Mouse (Mus musculus): ENCODE data around the gene Fam20a. TPM values are rescaled to one million over a fixed set of nuclear protein-coding genes. Genes with fewer than 3 reads are reported as not detected.

The Fam20a gene
- polyA plus RNA-seq, 1 experiment from 2014 or later, result 3.3 TPM

DNA sequence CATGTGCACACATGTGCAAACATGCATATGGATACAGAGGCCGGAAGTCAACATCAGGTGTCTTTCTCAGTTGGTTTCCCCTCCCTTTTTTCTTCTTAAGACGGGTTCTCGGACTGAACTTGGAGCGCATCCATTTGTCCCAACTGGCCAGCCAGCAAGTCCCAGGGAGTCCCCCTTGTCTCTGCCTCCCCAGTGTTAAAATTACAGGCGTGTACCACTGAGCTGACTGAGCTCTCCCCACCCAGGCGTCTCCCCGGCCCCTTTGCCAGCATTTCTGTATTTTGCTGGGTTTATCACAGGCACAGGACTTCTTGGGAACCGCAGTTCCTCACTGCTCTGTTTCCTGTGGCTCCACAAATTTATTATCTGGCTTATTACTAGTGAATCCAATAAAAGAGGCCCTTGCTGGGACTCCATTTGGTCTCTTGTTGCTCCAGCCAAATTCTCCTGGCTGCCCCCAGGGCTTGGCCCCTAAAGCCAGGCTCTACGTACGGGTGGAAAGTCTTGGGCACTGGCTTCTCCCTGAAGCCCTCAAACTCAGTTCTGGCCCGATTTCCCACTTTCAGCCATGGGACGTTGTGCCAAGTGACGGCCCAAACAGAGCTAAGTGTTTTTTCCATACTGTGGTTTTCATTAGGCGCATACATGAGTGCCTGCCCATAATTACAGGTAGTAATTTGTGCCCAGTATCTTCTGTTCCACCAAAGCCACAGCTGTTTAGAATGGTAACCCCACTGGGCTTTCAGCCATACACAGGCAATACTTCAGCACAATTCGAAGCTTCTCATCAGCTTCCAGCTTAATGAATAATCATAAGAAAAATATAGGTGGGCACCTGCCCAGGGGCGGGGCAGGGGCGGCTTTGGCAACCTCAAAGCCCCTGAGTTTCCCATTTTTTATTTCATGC, 7.5 kb downstream of the Fam20a start:
- peaks cover 5% of the 10 kb centered on the region; the same call in 1 of the 2 replicates for H3K27me3 ChIP-seq
- H3K4me2 ChIP-seq (replicated peaks), result peak overlapping the region; percentile 36
- H3K4me3 ChIP-seq, result no peak overlapping the region
- H3K9ac ChIP-seq, result no peak overlapping the region
- peaks cover 44% of the 10 kb centered on the region for H3K4me1 ChIP-seq
- H3K27ac ChIP-seq, result no peak overlapping the region; the same call in 1 of the 2 replicates
- 34% methylated on average over 17 of the region's 17 CpGs for WGBS
- no peaks in the 10 kb centered on the region for H3K36me3 ChIP-seq
- ATAC-seq (ENCODE audit: low FRiP score, low read depth), result peak; percentile 72
- no peaks in the 10 kb centered on the region for H3K9me3 ChIP-seq

DNA sequence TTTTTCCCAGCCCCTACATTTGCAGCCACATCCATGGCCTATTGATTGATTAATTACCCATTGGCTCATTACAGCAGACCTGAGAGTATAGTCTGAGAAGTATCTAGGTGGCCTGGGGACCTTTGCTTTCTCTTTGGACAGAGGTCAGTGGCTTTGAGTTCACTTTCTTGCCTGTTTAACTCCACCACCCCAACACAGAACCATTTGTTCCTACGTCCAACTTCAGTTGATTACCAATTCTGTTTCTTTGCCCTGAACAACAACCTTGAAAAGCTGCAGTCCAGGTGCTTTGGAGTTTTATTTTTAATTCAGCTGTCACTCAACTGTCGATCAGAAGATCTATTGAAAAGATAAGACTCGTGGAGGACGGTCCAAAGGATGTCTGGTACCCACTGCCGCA, 12.6 kb downstream of the Fam20a start:
- no peak for ATAC-seq (ENCODE audit: low FRiP score, low read depth)
- no peaks in the 10 kb centered on the region for H3K36me3 ChIP-seq
- H3K4me3 ChIP-seq, result no peak overlapping the region
- H3K4me1 ChIP-seq, result peaks cover 14% of the 10 kb centered on the region
- no peak overlapping the region for H3K9ac ChIP-seq
- no peak overlapping the region for H3K4me2 ChIP-seq (replicated peaks)
- 83% methylated on average over 5 of the region's 5 CpGs for WGBS
- no peaks in the 10 kb centered on the region for H3K27me3 ChIP-seq
- no peak overlapping the region for H3K27ac ChIP-seq
- no peaks in the 10 kb centered on the region for H3K9me3 ChIP-seq

DNA sequence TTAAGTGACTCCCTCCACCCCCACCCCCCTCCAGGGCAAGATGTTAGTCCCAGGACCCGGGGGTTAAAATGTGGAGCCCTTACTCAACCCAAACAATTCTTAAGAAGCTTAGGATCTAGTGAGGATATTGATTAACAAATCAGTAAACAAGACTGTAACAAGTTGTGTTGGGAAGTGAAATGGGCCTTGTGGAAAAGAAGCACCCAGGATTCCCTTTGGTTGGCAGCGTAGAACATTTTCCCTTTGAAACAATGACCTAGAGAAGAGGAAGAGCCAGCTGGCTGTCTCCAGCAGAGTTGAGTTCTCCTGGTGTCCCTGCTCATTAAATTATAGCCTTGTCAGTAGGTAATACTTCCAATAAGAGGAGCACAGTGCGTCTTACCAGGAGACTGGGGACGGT, 13.3 kb downstream of the Fam20a start:
- H3K27me3 ChIP-seq, result no peaks in the 10 kb centered on the region
- no peak overlapping the region for H3K9ac ChIP-seq
- H3K36me3 ChIP-seq, result no peaks in the 10 kb centered on the region
- no peak for ATAC-seq (ENCODE audit: low FRiP score, low read depth)
- no peaks in the 10 kb centered on the region for H3K9me3 ChIP-seq
- peaks cover 7% of the 10 kb centered on the region for H3K4me1 ChIP-seq
- H3K4me2 ChIP-seq (replicated peaks), result no peak overlapping the region
- no peak overlapping the region for H3K4me3 ChIP-seq
- WGBS, result 92% methylated on average over 4 of the region's 4 CpGs
- no peak overlapping the region for H3K27ac ChIP-seq

DNA sequence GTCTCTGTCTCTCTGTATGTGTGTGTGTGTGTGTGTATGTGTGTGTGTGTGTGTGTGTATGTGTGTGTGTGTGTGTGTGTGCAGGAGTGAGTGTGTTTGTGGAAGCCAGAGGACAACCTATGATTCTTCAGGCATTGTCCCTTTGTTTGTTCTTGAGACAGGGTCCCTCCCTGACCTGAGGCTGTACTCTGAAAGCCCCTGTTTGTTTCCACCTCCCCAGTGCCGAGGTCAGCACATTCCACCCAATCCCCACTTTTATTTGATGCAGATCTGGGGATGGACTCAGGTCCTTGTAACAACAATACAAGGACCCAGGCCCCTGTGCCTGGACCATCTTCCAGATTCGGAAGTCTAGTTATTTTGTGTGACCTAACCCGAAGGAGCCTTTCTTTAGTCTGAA, 14.6 kb downstream of the Fam20a start:
- WGBS, result 77% methylated on average over 3 of the region's 3 CpGs

GRCm38 (mm10) chr11:109706586-109706985, 15.5 kb downstream of the Fam20a start:
- H3K36me3 ChIP-seq, result no peaks in the 10 kb centered on the region
- peaks cover 7% of the 10 kb centered on the region; the same call in 1 of the 2 replicates for H3K4me1 ChIP-seq
- no peak overlapping the region for H3K4me2 ChIP-seq (replicated peaks)
- H3K4me3 ChIP-seq, result no peak overlapping the region
- no peaks in the 10 kb centered on the region for H3K9me3 ChIP-seq
- H3K9ac ChIP-seq, result no peak overlapping the region
- ATAC-seq (ENCODE audit: low FRiP score, low read depth), result no peak
- H3K27me3 ChIP-seq, result no peaks in the 10 kb centered on the region
- H3K27ac ChIP-seq, result no peak overlapping the region
- WGBS, result 84% methylated on average over 4 of the region's 4 CpGs

More for the DNA sequence above, 14.6 kb downstream of the Fam20a start:
- H3K27ac ChIP-seq, result no peak overlapping the region
- H3K9ac ChIP-seq, result no peak overlapping the region
- no peaks in the 10 kb centered on the region for H3K36me3 ChIP-seq
- peaks cover 1% of the 10 kb centered on the region; the same call in 1 of the 2 replicates for H3K4me1 ChIP-seq
- H3K9me3 ChIP-seq, result no peaks in the 10 kb centered on the region
- ATAC-seq (ENCODE audit: low FRiP score, low read depth), result no peak
- H3K4me3 ChIP-seq, result no peak overlapping the region
- H3K27me3 ChIP-seq, result no peaks in the 10 kb centered on the region
- H3K4me2 ChIP-seq (replicated peaks), result no peak overlapping the region

- WGBS, result 75% methylated on average over 9 of the region's 9 CpGs
- no peak overlapping the region for H3K4me3 ChIP-seq
Observed at GRCm38 (mm10) chr11:109706055-109706412, 16.0 kb downstream of the Fam20a start.

DNA sequence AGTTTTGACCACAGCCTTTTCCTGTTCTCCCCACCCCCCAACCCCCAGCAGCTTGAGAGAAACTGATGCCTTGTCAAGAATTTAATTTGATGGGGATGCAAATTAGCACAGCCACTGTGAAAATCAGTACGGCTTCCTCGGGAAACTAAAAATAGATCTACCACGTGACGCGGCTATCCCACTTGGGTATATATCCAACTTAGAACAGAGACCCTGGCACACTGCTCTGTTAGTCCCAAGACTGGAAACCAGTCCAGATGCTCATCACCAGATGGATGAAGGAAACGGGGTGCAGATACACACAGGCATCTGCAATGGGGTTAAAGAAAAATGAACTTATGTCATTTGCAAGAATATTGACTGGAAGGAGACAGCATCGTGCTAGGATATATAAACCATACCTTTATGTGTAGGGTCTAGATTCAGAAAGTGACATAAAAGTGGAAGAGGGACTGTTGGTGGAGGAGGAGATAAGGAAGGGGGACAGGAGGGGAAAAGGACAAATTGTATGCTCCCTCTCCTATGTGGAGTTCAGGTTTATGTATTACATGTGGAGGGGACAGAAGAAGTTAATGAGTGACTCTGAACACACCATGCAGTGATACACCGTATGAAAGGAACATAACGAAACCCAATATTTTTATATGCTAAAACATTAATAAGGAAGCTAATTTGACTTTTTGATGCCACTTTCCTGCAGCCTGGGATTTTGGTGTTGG, 16.6 kb downstream of the Fam20a start:
- no peak overlapping the region for H3K4me2 ChIP-seq (replicated peaks)
- H3K9ac ChIP-seq, result no peak overlapping the region
- H3K27ac ChIP-seq, result no peak overlapping the region
- 84% methylated on average over 9 of the region's 9 CpGs for WGBS
- H3K27me3 ChIP-seq, result no peaks in the 10 kb centered on the region
- H3K4me3 ChIP-seq, result no peak overlapping the region
- H3K9me3 ChIP-seq, result no peaks in the 10 kb centered on the region
- peaks cover 7% of the 10 kb centered on the region; the same call in 1 of the 2 replicates for H3K4me1 ChIP-seq
- H3K36me3 ChIP-seq, result no peaks in the 10 kb centered on the region
- no peak for ATAC-seq (ENCODE audit: low FRiP score, low read depth)

More at GRCm38 (mm10) chr11:109706055-109706412, 16.0 kb downstream of the Fam20a start:
- no peak overlapping the region for H3K9ac ChIP-seq
- H3K27me3 ChIP-seq, result no peaks in the 10 kb centered on the region
- no peaks in the 10 kb centered on the region for H3K36me3 ChIP-seq
- H3K4me1 ChIP-seq, result peaks cover 7% of the 10 kb centered on the region; the same call in 1 of the 2 replicates
- no peaks in the 10 kb centered on the region for H3K9me3 ChIP-seq
- ATAC-seq (ENCODE audit: low FRiP score, low read depth), result no peak
- H3K27ac ChIP-seq, result no peak overlapping the region
- H3K4me2 ChIP-seq (replicated peaks), result no peak overlapping the region

DNA sequence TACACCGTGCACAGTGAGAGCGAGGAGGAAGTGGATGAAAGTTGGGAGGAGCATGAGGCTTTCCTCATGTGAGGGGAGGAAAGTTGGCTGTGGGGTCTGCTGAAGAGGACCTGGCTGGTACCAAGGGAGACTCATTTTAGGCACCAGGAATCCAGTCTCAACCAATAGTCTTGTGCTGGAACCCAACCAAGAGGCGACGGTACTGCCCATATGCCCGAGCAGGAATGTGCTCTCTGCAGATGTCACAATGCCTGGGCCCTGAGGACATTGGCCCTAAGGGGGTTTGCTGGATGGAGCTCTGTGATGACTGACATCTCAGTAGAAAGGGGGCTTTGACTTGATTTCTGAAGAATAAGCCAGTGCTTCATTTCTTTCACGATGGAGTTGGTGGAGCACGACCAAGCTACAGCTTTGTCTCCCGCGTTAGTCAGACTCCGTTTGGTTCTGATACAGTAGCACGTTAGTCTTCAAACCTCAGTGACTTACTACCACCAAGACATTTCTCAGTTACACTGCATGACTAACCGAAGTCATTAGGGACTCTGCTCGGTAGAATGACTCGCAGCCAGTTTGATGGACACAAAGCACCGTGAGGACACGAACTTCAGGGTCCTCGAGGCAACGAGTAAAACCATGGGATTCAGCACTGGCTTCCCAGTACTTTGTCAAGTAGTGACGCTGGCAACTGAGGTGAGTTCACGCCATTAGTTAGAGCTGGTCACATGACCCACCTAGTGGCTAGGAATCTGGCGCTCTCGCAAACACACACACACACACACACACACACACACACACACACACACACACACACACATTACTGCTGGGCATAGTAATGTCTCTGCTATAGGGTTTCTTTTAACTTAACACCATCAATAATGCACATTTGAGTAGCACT, 17.5 kb downstream of the Fam20a start:
- Histone ChIP-seq H3K4me1 (peaks cover 7% of the 10 kb centered on the region; the same call in 1 of the 2 replicates), H3K27me3 (no peaks in the 10 kb centered on the region), H3K36me3 (no peaks in the 10 kb centered on the region), H3K4me2 (replicated peaks) (no peak overlapping the region), H3K9ac (no peak overlapping the region), H3K9me3 (no peaks in the 10 kb centered on the region), H3K4me3 (no peak overlapping the region), H3K27ac (no peak overlapping the region)
- WGBS, result 91% methylated on average over 22 of the region's 22 CpGs
- no peak for ATAC-seq (ENCODE audit: low FRiP score, low read depth)

- ATAC-seq (ENCODE audit: low FRiP score, low read depth), result no peak
- H3K4me3 ChIP-seq, result no peak overlapping the region
- no peaks in the 10 kb centered on the region for H3K27me3 ChIP-seq
- no peaks in the 10 kb centered on the region for H3K9me3 ChIP-seq
- no peak overlapping the region for H3K27ac ChIP-seq
- H3K36me3 ChIP-seq, result no peaks in the 10 kb centered on the region
- H3K4me1 ChIP-seq, result peaks cover 7% of the 10 kb centered on the region; the same call in 1 of the 2 replicates
- no peak overlapping the region for H3K4me2 ChIP-seq (replicated peaks)
- 75% methylated on average over 9 of the region's 9 CpGs for WGBS
- no peak overlapping the region for H3K9ac ChIP-seq
Observed at GRCm38 (mm10) chr11:109703845-109704244, 18.2 kb downstream of the Fam20a start.

DNA sequence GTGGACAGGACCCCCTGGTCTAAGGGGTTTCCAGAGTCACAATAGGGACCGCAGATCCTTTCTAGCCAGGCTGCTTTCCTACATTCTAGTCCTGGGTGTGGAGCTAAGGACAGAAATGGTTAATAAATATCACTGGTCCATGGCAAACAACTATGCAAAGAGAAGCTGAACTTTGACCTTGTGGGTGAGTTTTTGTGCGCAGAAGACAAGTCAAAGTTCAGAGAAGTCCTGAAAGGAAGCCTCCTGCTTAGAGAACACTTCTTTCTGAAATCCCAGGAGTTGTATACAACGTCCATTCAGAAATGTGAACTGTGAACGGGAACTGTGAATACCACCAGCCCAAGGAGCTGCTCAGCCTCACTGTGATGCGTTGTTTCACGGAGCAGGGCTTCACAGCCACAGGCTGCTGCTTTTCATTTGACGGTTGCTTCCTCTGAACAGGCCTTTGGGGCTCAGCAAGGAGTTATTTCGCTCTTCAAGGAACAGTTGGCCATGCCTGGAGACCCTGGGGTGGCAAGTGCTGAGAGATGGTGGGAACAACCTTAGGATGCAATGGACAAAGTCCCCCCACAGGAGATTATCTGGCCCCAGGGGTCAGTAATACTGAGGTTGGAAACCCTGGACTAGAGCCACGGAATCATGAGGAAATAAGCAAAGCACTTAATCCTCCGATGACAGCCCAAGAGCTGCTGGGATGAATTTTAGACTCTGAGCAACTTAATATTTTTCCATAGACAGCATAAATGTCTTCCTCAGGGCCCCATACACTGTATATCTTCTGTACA, 19.9 kb downstream of the Fam20a start:
- ATAC-seq (ENCODE audit: low FRiP score, low read depth), result no peak

DNA sequence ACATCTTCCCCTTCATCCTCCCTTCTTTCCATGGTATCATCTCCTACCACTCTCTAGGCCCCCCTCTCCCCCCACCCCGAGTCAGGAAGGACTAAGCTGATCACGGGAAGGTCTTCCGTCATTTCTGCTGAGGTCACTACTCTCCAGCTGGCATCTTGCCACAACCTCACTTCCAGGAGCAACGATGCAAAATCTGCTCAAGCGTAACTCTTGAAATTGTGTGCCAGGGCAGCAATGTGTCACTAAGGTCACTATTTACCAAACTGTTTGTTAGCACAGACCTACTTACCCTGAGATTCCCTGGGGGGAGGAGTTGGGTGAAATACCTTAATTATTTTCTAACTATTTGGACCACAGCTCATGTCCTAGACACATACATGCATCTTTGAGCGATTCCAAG, 21.3 kb downstream of the Fam20a start:
- Histone ChIP-seq H3K27ac (no peak overlapping the region), H3K36me3 (no peaks in the 10 kb centered on the region), H3K9ac (no peak overlapping the region), H3K27me3 (no peaks in the 10 kb centered on the region), H3K4me3 (no peak overlapping the region), H3K9me3 (no peaks in the 10 kb centered on the region), H3K4me1 (peaks cover 7% of the 10 kb centered on the region; the same call in 1 of the 2 replicates), H3K4me2 (replicated peaks) (no peak overlapping the region)
- no peak for ATAC-seq (ENCODE audit: low FRiP score, low read depth)
- WGBS, result 76% methylated on average over 6 of the region's 6 CpGs

More for the DNA sequence above, 19.9 kb downstream of the Fam20a start:
- Histone ChIP-seq H3K27ac (no peak overlapping the region), H3K9ac (no peak overlapping the region), H3K9me3 (no peaks in the 10 kb centered on the region), H3K4me2 (replicated peaks) (no peak overlapping the region), H3K27me3 (no peaks in the 10 kb centered on the region), H3K36me3 (no peaks in the 10 kb centered on the region), H3K4me3 (no peak overlapping the region), H3K4me1 (peaks cover 7% of the 10 kb centered on the region; the same call in 1 of the 2 replicates)
- 56% methylated on average over 10 of the region's 10 CpGs for WGBS
